Mouse (Mus musculus): ENCODE results near the gene Hc. TPM values are rescaled to one million over a fixed set of nuclear protein-coding genes. Genes with fewer than 3 reads are reported as not detected.

Hc gene
- polyA plus RNA-seq, 1 experiment from 2014 or later, result 0.33 TPM

DNA sequence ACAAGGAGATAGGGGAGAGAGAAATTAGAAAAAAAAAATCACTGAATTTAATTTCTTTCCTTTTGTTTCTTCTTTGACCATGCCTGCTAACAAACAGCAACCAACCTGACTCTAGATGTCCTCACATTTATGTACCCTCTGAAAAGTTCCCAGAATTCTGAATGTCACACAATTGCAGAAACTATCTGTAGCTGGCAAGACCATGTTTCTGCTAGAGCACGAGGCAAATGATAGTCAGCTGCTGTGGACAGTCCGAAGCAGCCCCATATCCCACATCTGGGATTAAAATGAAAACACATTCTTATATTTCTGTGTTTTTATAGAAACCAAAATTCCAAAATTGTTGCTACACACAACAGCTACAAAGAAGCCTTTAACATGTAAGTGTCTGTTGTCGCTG lies 40.2 kb upstream of the Hc start, which contains the start of gene AI182371:
TSS of gene AI182371 (minus strand) at position 101 of the 400 bp plus-strand sequence.
- WGBS, result 96% methylated on average over 3 of the region's 3 CpGs
- H3K27me3 ChIP-seq (replicated peaks; ENCODE audit: control insufficient read depth, insufficient read depth, low read length), result no peaks in the 10 kb centered on the region

DNA sequence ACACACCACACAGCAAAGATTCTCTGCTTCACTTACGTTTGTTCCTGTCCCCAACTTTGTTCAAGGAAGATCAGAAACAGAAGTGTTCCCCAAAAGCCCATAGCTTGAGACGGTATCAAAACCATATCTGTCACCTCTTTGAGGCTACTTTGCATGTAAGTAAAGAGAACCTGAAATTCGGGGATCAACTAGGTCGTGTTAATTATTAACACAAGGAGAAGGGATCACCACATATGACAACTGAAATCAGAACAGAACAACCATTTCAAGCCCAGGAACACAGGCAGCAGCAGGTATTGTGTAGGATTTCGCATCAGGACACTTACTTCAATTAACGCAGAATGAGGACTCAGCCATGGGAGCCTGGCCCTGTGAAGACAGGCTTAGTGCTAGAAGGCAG lies 39.3 kb upstream of the Hc start:
- ATAC-seq, result no peak
- WGBS, result 88% methylated on average over 6 of the region's 6 CpGs
- H3K4me1 ChIP-seq (replicated peaks; ENCODE audit: control insufficient read depth, insufficient read depth, low read length), result no peaks in the 10 kb centered on the region

More for the DNA sequence above, 40.2 kb upstream of the Hc start, which contains the start of gene AI182371:
- Histone ChIP-seq H3K9me3 (ENCODE audit: control insufficient read depth, low read length) (no peaks in the 10 kb centered on the region), H3K36me3 (ENCODE audit: control insufficient read depth, insufficient read depth) (no peaks in the 10 kb centered on the region), H3K4me2 (ENCODE audit: low read length) (no peak within 1 kb of the TSS), H3K9ac (replicated peaks; ENCODE audit: low read depth, low read length) (no peak within 1 kb of the TSS), H3K4me1 (replicated peaks; ENCODE audit: control insufficient read depth, insufficient read depth, low read length) (no peaks in the 10 kb centered on the region), H3K4me3 (replicated peaks; ENCODE audit: low read length) (no peak within 1 kb of the TSS), H3K27ac (ENCODE audit: low read length) (no peak within 1 kb of the TSS)
- no peak for ATAC-seq

DNA sequence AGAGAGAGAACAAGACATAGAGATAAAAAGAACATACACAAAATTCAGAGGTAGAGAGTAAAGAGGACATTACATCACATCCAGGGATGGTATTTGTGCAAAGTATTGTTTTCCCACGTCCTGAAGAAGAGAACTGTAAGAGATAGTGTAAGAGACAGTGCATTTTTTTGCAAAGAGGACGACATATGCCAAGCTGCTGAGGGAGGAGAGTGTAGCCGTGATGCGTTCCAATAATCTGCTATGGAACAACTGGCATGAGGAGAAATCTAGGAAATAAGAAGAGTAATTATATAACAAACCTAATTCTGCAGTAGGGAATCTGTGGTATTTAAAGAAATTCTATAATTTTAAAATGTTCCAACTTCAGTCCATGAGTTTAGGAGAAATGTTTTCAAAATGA lies 26.2 kb upstream of the Hc start:
- Histone ChIP-seq H3K4me1 (replicated peaks; ENCODE audit: control insufficient read depth, insufficient read depth, low read length) (no peaks in the 10 kb centered on the region), H3K36me3 (ENCODE audit: control insufficient read depth, insufficient read depth) (no peaks in the 10 kb centered on the region), H3K4me3 (replicated peaks; ENCODE audit: low read length) (no peak overlapping the region), H3K27me3 (replicated peaks; ENCODE audit: control insufficient read depth, insufficient read depth, low read length) (no peaks in the 10 kb centered on the region), H3K9me3 (ENCODE audit: control insufficient read depth, low read length) (no peaks in the 10 kb centered on the region), H3K27ac (ENCODE audit: low read length) (no peak overlapping the region), H3K9ac (replicated peaks; ENCODE audit: low read depth, low read length) (no peak overlapping the region), H3K4me2 (ENCODE audit: low read length) (no peak overlapping the region)
- ATAC-seq, result no peak
- WGBS, result 56% methylated on average over 4 of the region's 4 CpGs

More for the DNA sequence above, 39.3 kb upstream of the Hc start:
- no peak overlapping the region for H3K4me2 ChIP-seq (ENCODE audit: low read length)
- H3K9me3 ChIP-seq (ENCODE audit: control insufficient read depth, low read length), result no peaks in the 10 kb centered on the region
- no peaks in the 10 kb centered on the region for H3K27me3 ChIP-seq (replicated peaks; ENCODE audit: control insufficient read depth, insufficient read depth, low read length)
- H3K4me3 ChIP-seq (replicated peaks; ENCODE audit: low read length), result no peak overlapping the region
- no peaks in the 10 kb centered on the region for H3K36me3 ChIP-seq (ENCODE audit: control insufficient read depth, insufficient read depth)
- H3K27ac ChIP-seq (ENCODE audit: low read length), result no peak overlapping the region
- H3K9ac ChIP-seq (replicated peaks; ENCODE audit: low read depth, low read length), result no peak overlapping the region

DNA sequence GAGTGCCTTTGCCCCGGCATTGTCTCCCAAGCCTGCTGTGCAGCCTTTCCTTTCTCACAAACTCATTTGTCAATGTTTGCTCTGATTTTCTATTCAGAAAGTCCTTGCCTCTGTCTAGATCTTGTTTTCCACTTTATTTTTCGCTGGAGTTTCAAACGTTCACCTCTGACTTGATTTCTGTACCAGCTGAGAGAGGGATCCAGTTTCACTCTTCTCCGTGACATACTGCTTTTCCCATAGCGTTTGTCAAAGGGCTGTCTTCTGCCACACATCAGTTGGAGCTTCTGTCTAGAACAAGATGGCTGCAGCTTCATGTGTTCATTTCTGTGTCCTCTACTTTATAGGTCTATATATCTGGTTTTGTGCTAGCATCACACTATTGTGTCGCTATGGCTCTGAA lies 17.9 kb upstream of the Hc start:
- no peak for ATAC-seq
- Histone ChIP-seq H3K9ac (replicated peaks; ENCODE audit: low read depth, low read length) (no peak overlapping the region), H3K27me3 (replicated peaks; ENCODE audit: control insufficient read depth, insufficient read depth, low read length) (no peaks in the 10 kb centered on the region), H3K4me2 (ENCODE audit: low read length) (no peak overlapping the region), H3K9me3 (ENCODE audit: control insufficient read depth, low read length) (no peaks in the 10 kb centered on the region), H3K4me3 (replicated peaks; ENCODE audit: low read length) (no peak overlapping the region), H3K4me1 (replicated peaks; ENCODE audit: control insufficient read depth, insufficient read depth, low read length) (no peaks in the 10 kb centered on the region), H3K36me3 (ENCODE audit: control insufficient read depth, insufficient read depth) (no peaks in the 10 kb centered on the region), H3K27ac (ENCODE audit: low read length) (no peak overlapping the region)
- WGBS, result 68% methylated on average over 6 of the region's 6 CpGs

DNA sequence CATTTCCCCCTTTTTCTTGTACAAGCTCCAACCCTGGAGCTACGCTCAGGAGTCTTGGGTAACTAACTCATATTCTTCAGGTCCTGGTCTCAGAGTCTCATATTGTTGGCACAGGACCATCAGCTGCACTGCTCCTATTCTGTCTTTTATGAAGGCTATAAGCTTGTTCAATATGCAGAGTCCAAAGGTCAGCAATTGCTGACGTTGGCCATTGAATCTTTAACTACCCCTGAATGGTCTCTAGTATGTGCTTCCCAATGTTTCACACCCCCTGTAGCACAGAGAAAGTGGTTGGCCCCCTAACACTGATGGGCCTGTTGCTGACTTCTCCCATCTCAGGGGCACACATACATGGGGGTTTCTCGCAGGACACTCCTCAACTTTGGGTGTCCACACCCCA lies 13.1 kb upstream of the Hc start:
- H3K36me3 ChIP-seq (ENCODE audit: control insufficient read depth, insufficient read depth), result no peaks in the 10 kb centered on the region
- H3K9ac ChIP-seq (replicated peaks; ENCODE audit: low read depth, low read length), result no peak overlapping the region
- no peak for ATAC-seq
- H3K4me1 ChIP-seq (replicated peaks; ENCODE audit: control insufficient read depth, insufficient read depth, low read length), result peaks cover 3% of the 10 kb centered on the region
- no peaks in the 10 kb centered on the region for H3K27me3 ChIP-seq (replicated peaks; ENCODE audit: control insufficient read depth, insufficient read depth, low read length)
- no peak overlapping the region for H3K4me3 ChIP-seq (replicated peaks; ENCODE audit: low read length)
- H3K27ac ChIP-seq (ENCODE audit: low read length), result no peak overlapping the region
- H3K4me2 ChIP-seq (ENCODE audit: low read length), result no peak overlapping the region
- WGBS, result 90% methylated on average over 3 of the region's 3 CpGs
- H3K9me3 ChIP-seq (ENCODE audit: control insufficient read depth, low read length), result no peaks in the 10 kb centered on the region

DNA sequence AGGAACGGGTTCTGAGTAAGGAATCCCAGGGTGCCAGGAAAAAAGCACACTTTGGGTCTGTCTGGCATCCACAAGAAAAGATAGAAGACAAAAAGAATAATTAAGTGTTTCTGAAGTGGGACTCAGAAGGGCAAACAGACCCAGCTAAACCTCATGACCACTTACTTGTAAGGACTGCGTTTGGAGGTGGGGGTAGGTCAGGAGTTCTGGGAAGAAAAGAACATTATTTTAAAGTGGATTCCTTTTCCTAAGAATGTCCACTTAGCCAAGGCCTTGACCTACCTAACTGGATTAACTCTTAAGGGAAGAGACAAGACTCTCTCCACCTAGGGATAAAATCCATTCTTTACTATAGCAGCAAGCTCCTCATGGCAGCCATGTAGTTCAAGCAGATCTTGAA lies 11.3 kb upstream of the Hc start:
- H3K9ac ChIP-seq (replicated peaks; ENCODE audit: low read depth, low read length), result no peak overlapping the region
- no peaks in the 10 kb centered on the region for H3K9me3 ChIP-seq (ENCODE audit: control insufficient read depth, low read length)
- H3K27me3 ChIP-seq (replicated peaks; ENCODE audit: control insufficient read depth, insufficient read depth, low read length), result no peaks in the 10 kb centered on the region
- peaks cover 3% of the 10 kb centered on the region for H3K4me1 ChIP-seq (replicated peaks; ENCODE audit: control insufficient read depth, insufficient read depth, low read length)
- no peak for ATAC-seq
- H3K36me3 ChIP-seq (ENCODE audit: control insufficient read depth, insufficient read depth), result no peaks in the 10 kb centered on the region
- no peak overlapping the region for H3K4me2 ChIP-seq (ENCODE audit: low read length)
- no peak overlapping the region for H3K4me3 ChIP-seq (replicated peaks; ENCODE audit: low read length)
- WGBS, result 42% methylated on average over 2 of the region's 2 CpGs
- H3K27ac ChIP-seq (ENCODE audit: low read length), result no peak overlapping the region

DNA sequence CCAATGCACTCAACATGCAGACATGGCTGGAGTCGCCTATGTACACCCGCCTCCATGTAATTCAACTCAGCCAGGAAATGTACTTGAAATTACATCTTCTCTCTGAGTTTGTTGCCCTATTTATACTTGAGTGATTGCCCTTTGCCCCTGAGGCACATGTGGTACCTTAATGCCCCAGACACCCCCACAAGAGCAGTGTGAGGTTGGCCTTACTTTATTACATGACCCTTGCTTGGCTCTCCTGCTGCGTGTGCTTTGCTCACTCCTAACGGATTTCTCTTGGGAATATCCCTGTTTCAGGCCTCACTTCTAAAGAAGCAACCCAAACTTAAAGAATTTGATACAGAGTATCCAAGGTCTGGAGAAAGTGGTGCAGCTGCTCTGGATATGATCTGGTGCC lies 9.0 kb upstream of the Hc start:
- Histone ChIP-seq H3K4me1 (replicated peaks; ENCODE audit: control insufficient read depth, insufficient read depth, low read length) (peaks cover 3% of the 10 kb centered on the region), H3K36me3 (ENCODE audit: control insufficient read depth, insufficient read depth) (no peaks in the 10 kb centered on the region), H3K4me3 (replicated peaks; ENCODE audit: low read length) (no peak overlapping the region), H3K9ac (replicated peaks; ENCODE audit: low read depth, low read length) (no peak overlapping the region), H3K9me3 (ENCODE audit: control insufficient read depth, low read length) (no peaks in the 10 kb centered on the region), H3K27ac (ENCODE audit: low read length) (no peak overlapping the region), H3K4me2 (ENCODE audit: low read length) (no peak overlapping the region), H3K27me3 (replicated peaks; ENCODE audit: control insufficient read depth, insufficient read depth, low read length) (no peaks in the 10 kb centered on the region)
- 88% methylated on average over 4 of the region's 4 CpGs for WGBS
- no peak for ATAC-seq

DNA sequence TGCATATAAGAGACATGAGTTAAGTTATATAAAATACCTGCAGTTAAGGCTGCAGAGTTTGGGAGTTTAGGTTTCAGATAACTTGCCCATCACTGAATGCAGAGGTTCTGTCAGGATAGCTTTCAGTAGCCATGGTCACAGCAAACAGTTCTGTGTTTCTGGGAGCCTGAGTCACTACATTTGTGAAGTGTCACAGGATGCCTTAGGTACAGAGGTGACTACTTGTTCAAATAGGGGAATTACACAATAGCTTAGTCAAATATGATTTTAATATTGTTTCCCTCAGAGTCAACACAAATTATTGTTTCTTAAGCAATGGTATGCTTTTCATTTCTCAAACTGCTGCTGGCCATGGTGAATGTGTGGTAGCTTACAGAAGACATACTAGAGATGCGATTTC lies 7.9 kb upstream of the Hc start:
- Histone ChIP-seq H3K4me1 (replicated peaks; ENCODE audit: control insufficient read depth, insufficient read depth, low read length) (peaks cover 3% of the 10 kb centered on the region), H3K4me3 (replicated peaks; ENCODE audit: low read length) (no peak overlapping the region), H3K36me3 (ENCODE audit: control insufficient read depth, insufficient read depth) (no peaks in the 10 kb centered on the region), H3K9ac (replicated peaks; ENCODE audit: low read depth, low read length) (no peak overlapping the region), H3K27ac (ENCODE audit: low read length) (no peak overlapping the region), H3K4me2 (ENCODE audit: low read length) (no peak overlapping the region), H3K27me3 (replicated peaks; ENCODE audit: control insufficient read depth, insufficient read depth, low read length) (no peaks in the 10 kb centered on the region), H3K9me3 (ENCODE audit: control insufficient read depth, low read length) (no peaks in the 10 kb centered on the region)
- WGBS, result 100% methylated on average over 1 of the region's 1 CpGs
- ATAC-seq, result no peak

DNA sequence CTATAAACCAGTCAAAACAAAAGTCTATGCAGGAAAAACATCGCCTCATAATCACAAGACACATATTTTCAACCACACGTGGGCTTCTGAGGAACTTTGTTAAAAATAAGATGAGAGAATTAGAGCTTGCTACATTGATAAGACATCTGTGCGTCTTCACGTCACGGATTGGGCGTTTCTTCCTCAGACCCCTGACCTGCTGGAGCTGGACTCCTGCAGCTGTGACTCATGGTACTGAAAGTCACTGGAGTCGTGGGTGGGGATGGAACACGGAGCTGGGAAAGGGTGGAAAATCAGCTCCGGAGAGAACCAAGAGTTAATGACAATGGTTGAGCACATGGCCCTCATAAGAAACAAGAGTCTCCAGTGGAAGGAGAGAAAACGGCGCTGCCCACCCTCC lies 5.9 kb upstream of the Hc start:
- Histone ChIP-seq H3K4me1 (replicated peaks; ENCODE audit: control insufficient read depth, insufficient read depth, low read length) (no peaks in the 10 kb centered on the region), H3K9me3 (ENCODE audit: control insufficient read depth, low read length) (no peaks in the 10 kb centered on the region), H3K4me2 (ENCODE audit: low read length) (no peak overlapping the region), H3K27ac (ENCODE audit: low read length) (no peak overlapping the region), H3K9ac (replicated peaks; ENCODE audit: low read depth, low read length) (no peak overlapping the region), H3K27me3 (replicated peaks; ENCODE audit: control insufficient read depth, insufficient read depth, low read length) (no peaks in the 10 kb centered on the region), H3K36me3 (ENCODE audit: control insufficient read depth, insufficient read depth) (no peaks in the 10 kb centered on the region), H3K4me3 (replicated peaks; ENCODE audit: low read length) (no peak overlapping the region)
- 92% methylated on average over 11 of the region's 11 CpGs for WGBS
- ATAC-seq, result no peak

DNA sequence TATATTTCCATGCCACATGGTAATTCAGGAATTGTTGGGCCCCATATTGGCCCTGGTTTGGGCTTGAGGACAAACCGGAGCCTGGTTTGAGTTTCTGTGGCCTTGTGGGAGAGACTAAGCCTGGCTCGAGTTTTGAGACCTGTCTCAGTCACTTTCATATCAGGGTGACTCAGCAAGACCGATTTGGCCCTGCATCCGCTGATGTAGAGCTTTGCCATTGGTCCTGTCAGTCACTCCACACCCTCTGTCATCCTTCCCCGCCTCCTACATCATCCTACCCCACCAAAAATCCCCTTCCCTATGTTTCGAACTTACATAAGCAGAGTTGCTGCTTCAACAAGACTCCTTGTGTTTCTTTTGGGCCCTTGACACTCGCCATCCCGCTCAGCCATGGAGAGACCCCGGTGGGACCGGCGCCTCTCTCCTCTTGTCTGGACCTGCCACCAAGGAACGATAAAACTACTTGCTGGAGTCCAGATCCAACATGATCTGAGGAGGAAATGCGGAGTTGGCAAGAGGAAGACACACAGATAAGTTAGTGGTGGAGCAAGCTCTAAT lies 5.4 kb upstream of the Hc start:
- no peaks in the 10 kb centered on the region for H3K27me3 ChIP-seq (replicated peaks; ENCODE audit: control insufficient read depth, insufficient read depth, low read length)
- no peak overlapping the region for H3K4me3 ChIP-seq (replicated peaks; ENCODE audit: low read length)
- no peaks in the 10 kb centered on the region for H3K36me3 ChIP-seq (ENCODE audit: control insufficient read depth, insufficient read depth)
- H3K9ac ChIP-seq (replicated peaks; ENCODE audit: low read depth, low read length), result no peak overlapping the region
- H3K27ac ChIP-seq (ENCODE audit: low read length), result no peak overlapping the region
- H3K4me2 ChIP-seq (ENCODE audit: low read length), result no peak overlapping the region
- 92% methylated on average over 13 of the region's 13 CpGs for WGBS
- ATAC-seq, result no peak
- no peaks in the 10 kb centered on the region for H3K4me1 ChIP-seq (replicated peaks; ENCODE audit: control insufficient read depth, insufficient read depth, low read length)
- no peaks in the 10 kb centered on the region for H3K9me3 ChIP-seq (ENCODE audit: control insufficient read depth, low read length)
